Mouse (Mus musculus) frontal cortex, adult (tissue): Measurements from ENCODE around the gene Creg1.

ENCODE experiments used
- ATAC-seq: cut with Nextera tagmentation; 2 replicates; pipeline ENCODE4 v1.9.2; 2017; ENCODE audit warnings: mild to moderate bottlenecking, moderate library complexity, mixed read lengths; ENCODE audit not compliant: low TSS enrichment

Creg1 gene

DNA sequence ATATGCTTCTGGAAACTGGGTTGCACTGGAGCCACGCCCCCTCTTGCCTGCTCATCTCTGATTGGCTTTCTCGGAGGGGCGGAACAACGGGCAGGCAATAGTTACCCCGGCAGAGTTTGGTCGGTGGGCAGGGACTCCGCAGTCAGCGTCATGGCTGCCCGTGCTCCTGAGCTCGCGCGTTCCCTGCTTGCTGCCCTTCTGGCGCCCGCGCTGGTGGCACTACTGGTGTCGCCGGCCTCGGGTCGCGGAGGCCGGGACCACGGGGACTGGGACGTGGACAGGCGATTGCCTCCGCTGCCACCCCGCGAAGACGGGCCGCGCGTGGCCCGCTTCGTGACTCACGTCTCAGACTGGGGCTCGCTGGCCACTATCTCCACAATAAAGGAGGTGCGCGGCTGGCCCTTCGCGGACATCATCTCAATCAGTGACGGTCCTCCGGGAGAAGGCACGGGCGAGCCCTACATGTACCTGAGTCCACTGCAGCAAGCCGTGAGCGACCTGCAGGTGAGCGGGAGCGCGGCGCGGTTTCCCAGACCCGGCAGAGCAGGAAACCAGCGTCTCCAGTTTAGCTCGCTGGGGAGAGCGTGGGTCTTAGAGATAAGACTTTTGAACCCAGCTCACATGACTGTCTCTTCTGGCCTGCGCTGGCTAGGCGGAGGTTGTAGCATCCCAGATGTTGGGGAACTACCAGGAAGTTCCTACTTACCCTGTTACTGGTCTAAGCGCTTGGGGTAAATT, at the start of gene Creg1:
Gene Creg1, plus strand, starts transcription at position 112 of the 738 bp plus-strand sequence.
- peak; percentile 99 for ATAC-seq

GRCm38 (mm10) chr1:165713798-165714197, 49.7 kb upstream of the Creg1 start:
- no peak for ATAC-seq

DNA sequence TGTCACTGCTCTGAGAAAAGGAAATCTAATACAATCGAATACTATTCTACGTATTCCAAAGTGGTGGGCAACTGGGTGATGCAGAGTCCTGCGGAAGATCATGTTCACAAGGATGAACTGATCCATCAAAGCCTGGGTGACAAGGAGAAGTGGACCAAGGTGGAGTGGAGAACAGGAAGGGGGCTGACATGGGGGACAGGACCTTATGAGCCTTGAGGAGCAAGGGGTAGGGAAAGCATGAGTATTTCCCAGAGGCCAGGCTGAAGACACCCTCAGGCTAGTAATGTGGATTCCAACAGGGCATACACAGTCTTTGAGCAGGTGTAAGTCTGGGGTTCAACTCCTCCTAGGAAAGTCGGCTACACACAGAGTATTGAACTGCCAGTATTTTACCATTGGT, 47.1 kb upstream of the Creg1 start:
- ATAC-seq: no peak

DNA sequence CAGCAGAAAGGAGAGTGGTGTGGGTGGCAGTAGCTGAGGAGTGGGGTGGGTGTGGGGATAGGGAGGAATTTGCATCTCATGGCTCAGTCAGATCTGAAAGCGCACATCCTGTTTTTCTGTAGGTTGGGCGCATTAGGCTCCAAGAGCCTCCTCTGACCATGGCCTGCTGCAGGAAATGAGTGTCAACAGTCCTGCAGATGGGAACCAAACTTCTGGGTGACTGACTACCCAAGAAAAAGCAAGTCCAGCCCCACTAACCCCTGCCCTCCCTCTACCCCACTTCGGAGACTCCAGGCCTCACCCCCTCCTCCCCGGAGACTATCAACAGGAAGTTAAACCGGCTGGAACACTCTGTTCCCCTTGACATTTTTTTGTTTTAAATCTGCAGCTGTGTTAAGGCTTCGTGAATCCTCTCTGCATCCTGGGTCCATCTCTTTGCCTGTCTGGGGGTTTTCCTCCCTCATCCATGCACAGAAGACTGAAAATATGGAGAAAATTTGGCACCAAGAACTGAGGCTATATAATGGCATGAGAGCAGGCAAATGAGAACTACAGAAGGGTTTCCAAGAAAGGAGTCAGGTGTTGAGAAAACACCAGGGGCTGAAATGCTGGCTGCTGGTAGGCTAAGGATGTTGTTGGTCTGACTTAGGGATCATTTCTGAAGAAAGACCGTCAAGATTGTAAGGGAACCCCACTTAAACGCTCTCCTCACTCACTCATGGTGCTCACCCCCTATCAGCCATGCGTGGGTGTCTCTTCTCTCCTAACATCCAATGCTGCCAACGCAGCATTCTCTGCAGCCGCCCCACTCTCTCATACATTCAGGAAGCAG, 45.6 kb upstream of the Creg1 start:
- peak; percentile 87 for ATAC-seq

GRCm38 (mm10) chr1:165718543-165719105, 44.9 kb upstream of the Creg1 start:
- ATAC-seq: no peak

GRCm38 (mm10) chr1:165722531-165723123, 40.9 kb upstream of the Creg1 start:
- ATAC-seq: no peak

- ATAC-seq: no peak
These were observed 39.1 kb upstream of the Creg1 start for GRCm38 (mm10) chr1:165724219-165725033.

DNA sequence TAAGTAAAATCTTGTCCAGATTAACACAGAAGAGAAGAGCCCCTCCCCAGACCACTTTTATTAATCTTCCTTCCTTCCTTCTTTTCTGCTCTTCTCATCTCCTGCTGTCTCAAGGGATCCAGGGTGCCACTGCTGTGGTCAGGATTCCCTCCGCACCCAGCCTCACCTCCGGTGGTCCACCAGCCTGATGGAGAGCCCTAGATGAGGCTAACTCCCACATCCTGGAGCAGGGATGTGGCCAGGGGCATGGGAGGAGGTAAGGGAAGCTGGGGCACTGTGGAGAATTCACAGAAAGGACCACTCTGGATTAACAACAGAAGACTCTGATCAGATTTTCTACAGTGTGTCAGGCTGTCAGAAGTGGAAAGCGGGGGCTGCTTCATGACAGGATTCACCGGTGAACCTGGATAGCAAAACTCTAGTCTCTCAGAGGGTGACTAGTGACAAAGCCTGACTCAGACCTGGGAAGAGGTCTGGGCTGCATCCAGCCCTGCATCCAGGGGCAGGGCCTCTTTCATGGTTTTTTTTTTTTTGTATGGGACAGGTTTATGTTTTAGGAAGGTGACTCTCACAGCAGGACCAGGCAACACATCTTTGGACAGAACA, 38.4 kb upstream of the Creg1 start:
- ATAC-seq: no peak

GRCm38 (mm10) chr1:165726986-165727385, 36.6 kb upstream of the Creg1 start:
- ATAC-seq: no peak

DNA sequence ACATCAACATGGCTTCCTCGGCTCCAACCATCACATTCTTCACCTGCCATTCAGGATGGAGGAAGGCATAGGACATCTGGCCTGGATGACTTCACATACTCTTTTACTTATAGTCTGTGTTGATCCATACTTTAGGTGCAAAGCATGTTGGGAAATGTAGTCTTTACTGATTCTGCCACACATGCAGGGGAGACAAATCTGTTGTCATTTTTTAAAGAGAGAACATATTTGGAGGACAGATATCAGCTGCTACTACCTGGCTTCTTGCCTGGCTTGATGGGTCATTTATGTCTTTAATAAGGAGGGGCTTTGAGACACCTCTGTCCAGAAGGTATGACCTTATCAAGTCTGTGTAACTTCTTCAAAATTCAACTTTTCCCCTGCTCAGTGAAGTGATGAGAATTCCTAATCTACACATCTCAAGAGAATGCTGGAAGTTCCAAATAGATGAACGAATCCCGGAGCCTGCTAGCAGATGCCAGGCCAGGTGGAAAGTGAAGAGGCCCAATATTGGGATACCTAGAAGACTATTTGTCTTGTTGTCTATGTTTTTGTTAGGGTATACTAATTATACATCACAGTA, 35.4 kb upstream of the Creg1 start:
- ATAC-seq: no peak

DNA sequence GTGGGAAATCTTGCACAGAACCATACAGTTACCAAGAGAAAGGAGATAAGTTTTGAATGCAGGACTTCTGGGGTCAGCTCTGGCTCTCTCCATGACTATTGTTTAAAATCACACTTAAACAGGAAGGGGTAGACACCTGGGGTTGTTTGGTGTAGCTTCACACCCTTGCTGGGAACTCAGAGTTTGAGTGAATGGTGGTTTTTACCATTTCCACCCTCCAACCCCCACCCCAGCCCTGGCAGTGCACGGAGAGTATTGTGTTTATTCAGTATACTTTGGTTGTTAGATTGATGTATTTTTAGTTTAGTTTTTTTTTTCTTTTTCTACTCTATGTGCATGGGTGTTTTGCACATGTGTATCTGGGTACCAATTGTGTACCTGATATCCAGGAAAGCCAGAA, 33.4 kb upstream of the Creg1 start:
- no peak for ATAC-seq

GRCm38 (mm10) chr1:165731553-165731952, 32.0 kb upstream of the Creg1 start:
- ATAC-seq: no peak

DNA sequence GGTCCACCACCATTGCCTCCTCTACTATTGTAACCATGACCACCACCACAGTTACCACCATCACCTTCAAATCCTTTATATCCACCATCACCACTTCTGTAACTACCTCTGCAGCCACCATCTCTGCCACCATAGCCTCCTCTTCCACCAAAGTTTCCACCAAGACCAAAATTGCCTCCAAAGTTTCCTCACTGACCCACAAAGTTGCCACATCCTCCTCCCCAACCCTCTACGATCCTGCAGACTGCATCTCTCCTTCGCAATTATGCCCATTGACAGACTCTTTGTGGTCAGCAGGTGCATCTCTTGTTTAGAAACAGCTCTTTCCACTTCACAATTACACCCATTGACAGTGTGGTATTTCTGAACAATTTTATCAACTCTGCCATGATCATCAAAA, 28.7 kb upstream of the Creg1 start:
- ATAC-seq: no peak

DNA sequence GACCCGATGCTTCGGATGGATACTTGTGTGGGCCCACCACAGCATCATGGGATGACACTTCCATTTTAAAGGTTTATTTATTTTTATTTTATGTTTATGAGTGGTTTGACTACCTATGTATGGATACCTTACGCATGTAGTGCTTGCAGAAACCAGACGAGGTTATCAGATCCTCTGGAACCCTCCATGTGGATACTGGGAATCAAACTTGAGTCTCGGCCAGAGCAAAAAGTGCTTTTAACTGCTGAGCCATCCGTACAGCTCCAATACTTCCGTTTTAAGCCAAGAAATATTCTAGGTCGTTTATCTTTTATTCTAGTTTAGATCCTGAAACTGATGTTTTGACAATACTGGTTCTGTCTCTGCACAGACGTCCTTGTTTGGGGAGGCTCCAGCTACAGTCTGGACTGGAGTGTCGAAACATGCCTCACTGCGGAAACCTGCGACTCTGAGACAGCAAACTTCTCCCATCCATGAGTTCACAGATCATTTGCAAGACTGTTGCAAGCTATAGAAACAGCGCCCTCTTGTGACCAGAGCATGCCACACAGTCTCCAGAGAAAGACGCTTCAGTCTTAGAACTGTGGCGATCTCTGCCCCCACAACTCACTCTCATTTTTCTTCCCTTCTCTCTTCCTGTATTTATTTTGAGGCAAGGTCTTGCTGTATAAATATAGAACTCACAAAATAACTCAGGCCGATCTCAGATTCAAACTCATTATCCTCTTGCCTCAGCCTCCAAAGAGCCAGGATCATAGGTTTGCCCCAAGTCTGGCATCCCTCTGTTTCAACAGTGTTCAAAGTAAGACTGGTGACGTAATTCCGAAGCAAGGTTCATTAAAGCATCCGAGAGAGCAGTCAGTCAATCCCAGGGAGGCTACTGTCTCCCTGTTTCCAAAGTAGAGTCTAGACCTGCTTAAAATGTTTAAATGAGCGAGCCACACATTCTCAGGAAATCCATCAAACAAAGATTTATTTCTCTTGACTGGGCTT, 27.4 kb upstream of the Creg1 start:
- ATAC-seq: peak; percentile 99

- no peak for ATAC-seq
These were observed 26.1 kb upstream of the Creg1 start for GRCm38 (mm10) chr1:165737451-165737850.

- ATAC-seq: no peak
These were observed 25.7 kb upstream of the Creg1 start for GRCm38 (mm10) chr1:165737867-165738266.

DNA sequence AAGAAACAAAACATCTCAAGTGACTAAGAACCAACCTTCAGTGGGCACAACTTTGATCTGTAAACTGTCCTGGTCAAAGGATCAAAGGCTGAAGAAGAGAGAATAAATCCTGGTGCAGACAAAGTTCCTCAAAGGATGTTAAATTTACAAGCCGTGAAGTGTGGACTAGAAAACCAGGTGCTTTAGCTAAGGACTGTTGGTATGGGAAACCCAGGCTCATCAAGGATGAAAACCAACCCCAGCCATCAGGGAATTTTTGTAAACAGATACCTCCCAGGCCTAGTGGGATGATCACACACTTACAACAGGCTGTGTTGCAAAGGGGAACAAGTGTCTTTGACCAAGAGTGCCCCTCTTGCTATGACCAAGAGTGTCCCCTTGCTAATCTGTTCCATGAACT, 24.6 kb upstream of the Creg1 start:
- ATAC-seq: no peak

- ATAC-seq: no peak
These were observed 21.6 kb upstream of the Creg1 start for GRCm38 (mm10) chr1:165741989-165742388.

- ATAC-seq: no peak
These were observed 15.5 kb upstream of the Creg1 start for GRCm38 (mm10) chr1:165748053-165748452.

DNA sequence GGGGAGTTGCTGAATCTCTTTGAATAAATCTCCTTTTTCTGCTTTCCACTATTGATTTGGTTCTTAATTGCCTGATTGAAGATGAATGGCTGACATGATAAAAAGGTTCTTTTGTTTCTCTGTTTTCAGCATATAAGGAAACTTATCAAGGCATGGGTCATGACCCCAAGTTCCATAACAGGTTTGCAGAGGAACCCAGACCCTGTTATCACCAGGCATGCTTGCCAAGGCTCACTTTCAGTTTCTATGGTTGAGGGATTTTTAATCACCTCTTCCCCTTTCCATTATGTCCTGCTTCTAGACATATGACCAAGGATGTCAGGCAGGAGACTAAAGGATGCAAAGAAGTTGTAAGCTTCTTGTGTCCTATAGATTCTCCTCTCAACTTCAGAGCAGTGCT, 12.4 kb upstream of the Creg1 start:
- no peak for ATAC-seq
